8 mouse cellular contexts compared by ENCODE assay signal in genomic region chr13:24761403-24762227, GRCm38 (mm10). TPM values are rescaled to one million over a fixed set of nuclear protein-coding genes. Genes with fewer than 3 reads are reported as not detected.
A peak's percentile ranks its signal among the peaks of the same experiment; 100 is the strongest.
DNase-seq lines count a peak whose midpoint lies in the region; ATAC-seq and TF ChIP-seq lines count a peak whose summit lies in the region.

Gene Gmnn, minus strand, starts transcription at chr13:24761923.

- ATAC-seq in CD4-positive, CD25-positive, alpha-beta regulatory T cell, adult 4 months = peak; percentile 91
- ATAC-seq in heart, embryonic 15.5 days (replicated peaks; ENCODE audit: insufficient number of reproducible peaks, insufficient read depth, low FRiP score, low read depth) = peak; percentile 98
- ATAC-seq in liver, embryonic 14.5 days (ENCODE audit: insufficient read depth) = peak; percentile 97
- peak; percentile 98 for ATAC-seq in neural tube, embryonic 11.5 days (ENCODE audit: insufficient read depth, low FRiP score, low TSS enrichment)
- peak; percentile 97 for ATAC-seq in stomach, postnatal 0 days (ENCODE audit: low FRiP score, low TSS enrichment)

- peak; percentile 90 for DNase-seq in c-Kit-negative CD71-positive TER-119-positive erythroid progenitor cells, embryonic 14.5 days (ENCODE audit: low read depth, low spot score)
- peak; percentile 90 for DNase-seq in forebrain, embryonic 10.5 days (ENCODE audit: extremely low spot score, low spot score)
- DNase-seq in kidney, postnatal 25 days = peak; percentile 88 to 94
- DNase-seq in liver, embryonic 14.5 days (ENCODE audit: low read depth in 3 of 3, low spot score in 3 of 3) = peak; percentile 89 to 90 (median 90)
- peak; percentile 92 for DNase-seq in neural tube, embryonic 11.5 days (ENCODE audit: low spot score)
- DNase-seq in stomach, postnatal 0 days (ENCODE audit: low spot score) = peak; percentile 92

- H3K36me3 ChIP-seq in forebrain, embryonic 10.5 days (replicated peaks) = peaks cover 40% of the 10 kb centered on the region
- H3K36me3 ChIP-seq in heart, embryonic 15.5 days = peaks cover 14% of the 10 kb centered on the region; the same call in 1 of the 2 replicates
- peaks cover 33% of the 10 kb centered on the region for H3K36me3 ChIP-seq in liver, embryonic 14.5 days (replicated peaks; ENCODE audit: control insufficient read depth, insufficient read depth, low read depth)
- peaks cover 5% of the 10 kb centered on the region for H3K36me3 ChIP-seq in neural tube, embryonic 11.5 days (ENCODE audit: control insufficient read depth, insufficient read depth, low read length)
- H3K36me3 ChIP-seq in stomach, postnatal 0 days (ENCODE audit: control insufficient read depth, insufficient read depth, low read length) = no peaks in the 10 kb centered on the region

- H3K4me2 ChIP-seq in heart, embryonic 15.5 days = peak within 1 kb of the TSS; percentile 76
- peak within 1 kb of the TSS; percentile 94 for H3K4me2 ChIP-seq in liver, embryonic 14.5 days (ENCODE audit: low read depth)
- H3K4me2 ChIP-seq in neural tube, embryonic 11.5 days (ENCODE audit: low read depth) = peak within 1 kb of the TSS; percentile 63
- H3K4me2 ChIP-seq in stomach, postnatal 0 days (replicated peaks; ENCODE audit: low read depth) = peak within 1 kb of the TSS; percentile 68

- H3K9ac ChIP-seq in heart, embryonic 15.5 days = peak within 1 kb of the TSS; percentile 92
- peak within 1 kb of the TSS; percentile 100 for H3K9ac ChIP-seq in liver, embryonic 14.5 days (replicated peaks)
- H3K9ac ChIP-seq in neural tube, embryonic 11.5 days (ENCODE audit: low read length) = peak within 1 kb of the TSS; percentile 91
- peak within 1 kb of the TSS; percentile 82 for H3K9ac ChIP-seq in stomach, postnatal 0 days (ENCODE audit: low read length)

- WGBS in forebrain, embryonic 10.5 days = under 1% methylated on average over 79 of the region's 79 CpGs
- WGBS in heart, embryonic 15.5 days = under 1% methylated on average over 79 of the region's 79 CpGs
- under 1% methylated on average over 79 of the region's 79 CpGs for WGBS in liver, embryonic 14.5 days (ENCODE audit: insufficient replicate concordance)
- under 1% methylated on average over 79 of the region's 79 CpGs for WGBS in neural tube, embryonic 11.5 days
- under 1% methylated on average over 79 of the region's 79 CpGs for WGBS in stomach, postnatal 0 days

- TF ChIP-seq CTCF in liver, embryonic 14.5 days (IDR thresholded peaks at IDR 0.05; ENCODE audit: low read depth) = 0 out of 2 replicates have a peak, but pooled peaks have one; percentile 13
- TF ChIP-seq CTCF in stomach, postnatal 0 days (IDR thresholded peaks at IDR 0.05; ENCODE audit: low read depth) = peak; percentile 18; the same call in 1 of the 2 replicates

- peak within 1 kb of the TSS; percentile 97 for H3K27ac ChIP-seq in forebrain, embryonic 10.5 days
- peak within 1 kb of the TSS; percentile 97 for H3K27ac ChIP-seq in heart, embryonic 15.5 days
- peak within 1 kb of the TSS; percentile 97 for H3K27ac ChIP-seq in liver, embryonic 14.5 days
- H3K27ac ChIP-seq in neural tube, embryonic 11.5 days (ENCODE audit: low read depth, low read length) = peak within 1 kb of the TSS; percentile 89
- peak within 1 kb of the TSS; percentile 94 for H3K27ac ChIP-seq in stomach, postnatal 0 days (replicated peaks)

- TF ChIP-seq EP300 in liver, embryonic 14.5 days (IDR thresholded peaks at IDR 0.05; ENCODE audit: low read depth) = 0 out of 2 replicates have a peak, but pooled peaks have one; percentile 23
- TF ChIP-seq EP300 in stomach, postnatal 0 days (optimal IDR thresholded peaks at IDR 0.05) = no peak

- peaks cover 24% of the 10 kb centered on the region for H3K4me1 ChIP-seq in forebrain, embryonic 10.5 days
- peaks cover 19% of the 10 kb centered on the region for H3K4me1 ChIP-seq in heart, embryonic 15.5 days (replicated peaks)
- H3K4me1 ChIP-seq in liver, embryonic 14.5 days (replicated peaks; ENCODE audit: control insufficient read depth in 2 of 2, insufficient read depth in 2 of 2, low read length in 1 of 2) = peaks cover 14 to 20% of the 10 kb centered on the region in 2 experiments
- peaks cover 3% of the 10 kb centered on the region; the same call in 1 of the 2 replicates for H3K4me1 ChIP-seq in neural tube, embryonic 11.5 days (ENCODE audit: control insufficient read depth, insufficient read depth, low read length)
- no peaks in the 10 kb centered on the region for H3K4me1 ChIP-seq in stomach, postnatal 0 days (replicated peaks; ENCODE audit: control insufficient read depth, insufficient read depth)

- no peaks in the 10 kb centered on the region for H3K27me3 ChIP-seq in forebrain, embryonic 10.5 days (ENCODE audit: poor library complexity, severe bottlenecking)
- H3K27me3 ChIP-seq in heart, embryonic 15.5 days = no peaks in the 10 kb centered on the region
- no peaks in the 10 kb centered on the region for H3K27me3 ChIP-seq in liver, embryonic 14.5 days (ENCODE audit: control insufficient read depth, insufficient read depth, low read length)
- no peaks in the 10 kb centered on the region for H3K27me3 ChIP-seq in neural tube, embryonic 11.5 days (ENCODE audit: control insufficient read depth, insufficient read depth, low read length)
- no peaks in the 10 kb centered on the region for H3K27me3 ChIP-seq in stomach, postnatal 0 days (ENCODE audit: control insufficient read depth, insufficient read depth, low read length)

- H3K4me3 ChIP-seq in forebrain, embryonic 10.5 days = peak within 1 kb of the TSS; percentile 78
- peak within 1 kb of the TSS; percentile 99 for H3K4me3 ChIP-seq in heart, embryonic 15.5 days
- peak within 1 kb of the TSS; percentile 98 to 99 for H3K4me3 ChIP-seq in liver, embryonic 14.5 days (ENCODE audit: insufficient read depth in 1 of 2, low read depth in 2 of 2, low read length in 2 of 2)
- peak within 1 kb of the TSS; percentile 95 for H3K4me3 ChIP-seq in neural tube, embryonic 11.5 days (ENCODE audit: low read depth, low read length)
- peak within 1 kb of the TSS; percentile 96 for H3K4me3 ChIP-seq in stomach, postnatal 0 days (ENCODE audit: low read depth, low read length)

- 0 out of 2 replicates have a peak, but pooled peaks cover 2% of the 10 kb centered on the region for H3K9me3 ChIP-seq in forebrain, embryonic 10.5 days
- H3K9me3 ChIP-seq in heart, embryonic 15.5 days (replicated peaks) = no peaks in the 10 kb centered on the region
- no peaks in the 10 kb centered on the region for H3K9me3 ChIP-seq in liver, embryonic 14.5 days (ENCODE audit: control insufficient read depth, low read length)
- H3K9me3 ChIP-seq in neural tube, embryonic 11.5 days (ENCODE audit: control insufficient read depth, low read length) = no peaks in the 10 kb centered on the region
- H3K9me3 ChIP-seq in stomach, postnatal 0 days (ENCODE audit: control insufficient read depth, low read length) = no peaks in the 10 kb centered on the region

RNA-seq across cellular contexts. Expression of gene Gmnn, which starts in this region (rescaled TPM):
- polyA plus RNA-seq in CD4-positive, CD25-positive, alpha-beta regulatory T cell, adult 4 months (2017; shearing (Covaris generic)) = 10 to 100 TPM; 26.7 to 30.0 TPM
- polyA plus RNA-seq in forebrain, embryonic 10.5 days (2016; fragmentation: Nextera tagmentation; extraction: Ambion mirVana) = 208 TPM in 2 replicates
- polyA plus RNA-seq in heart, embryonic 15.5 days (2015; fragmentation: Nextera tagmentation; extraction: Ambion mirVana) = 90.7 and 102 TPM in 2 replicates
- polyA plus RNA-seq in liver, embryonic 14.5 days (2012; rRNA removed) = 32.1 and 65.7 TPM in 2 replicates
- polyA plus RNA-seq in liver, embryonic 14.5 days (2014; fragmentation: Nextera tagmentation; extraction: Ambion mirVana) = 149 and 153 TPM in 2 replicates
- polyA plus RNA-seq in neural tube, embryonic 11.5 days (2014; fragmentation: Nextera tagmentation; extraction: Ambion mirVana) = 110 and 124 TPM in 2 replicates
- 39.6 and 43.3 TPM in 2 replicates for polyA plus RNA-seq in stomach, postnatal 0 days (2015; fragmentation: Nextera tagmentation; extraction: Ambion mirVana)

Comparison
In these comparisons a context has a peak if more than half of its experiments do, and no peak if none do; other contexts are left out.
1. Peak in every context shown above with its lines: DNase-seq, ATAC-seq, H3K4me3 ChIP-seq and H3K27ac ChIP-seq.